Mouse (Mus musculus) heart, postnatal 36 days (tissue): ENCODE data around the gene Ddx31. TPM values are rescaled to one million over a fixed set of nuclear protein-coding genes. Genes with fewer than 3 reads are reported as not detected.

Experiments
- DNase-seq, 2 experiments: peaks; one replicate each; pipeline ENCODE4 v3.0.0; 2021 to 2022
- intact Hi-C: fragments of 180-260 bp; cut with DNase I; formaldehyde crosslinking; loops from one replicate; pipeline ENCODE4 v1.15.1; 2025
- total RNA-seq, 2 experiments: library from RNA; stranded (reverse); gene quantifications; 2 replicates each; pipeline ENCODE4 v1.2.3; 2021

The Ddx31 gene
- total RNA-seq, 2 experiments from 2014 or later = 3.3 to 4.1 TPM

DNA sequence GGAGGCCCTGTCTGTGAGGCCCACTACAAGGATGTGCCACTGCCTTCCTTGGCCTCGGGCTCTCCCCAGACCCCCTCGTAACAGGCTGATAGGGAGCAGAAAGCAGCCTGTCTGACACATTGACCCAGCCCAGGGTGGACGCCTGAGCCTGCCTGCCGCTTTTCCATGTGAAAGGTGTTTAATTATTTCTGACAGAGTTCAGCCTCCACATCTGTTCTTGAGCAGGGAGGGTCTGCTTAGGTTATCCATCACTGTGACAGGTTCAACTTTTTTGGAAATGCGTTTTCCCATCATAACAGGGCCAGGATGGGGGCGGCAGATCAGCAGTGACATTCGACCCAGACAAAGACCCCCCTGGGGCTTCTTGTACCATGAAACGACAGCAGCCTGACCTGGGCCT, 112.8 kb downstream of the Ddx31 start:
- DNase-seq = no peak
- intact Hi-C loops = no loop called here

DNA sequence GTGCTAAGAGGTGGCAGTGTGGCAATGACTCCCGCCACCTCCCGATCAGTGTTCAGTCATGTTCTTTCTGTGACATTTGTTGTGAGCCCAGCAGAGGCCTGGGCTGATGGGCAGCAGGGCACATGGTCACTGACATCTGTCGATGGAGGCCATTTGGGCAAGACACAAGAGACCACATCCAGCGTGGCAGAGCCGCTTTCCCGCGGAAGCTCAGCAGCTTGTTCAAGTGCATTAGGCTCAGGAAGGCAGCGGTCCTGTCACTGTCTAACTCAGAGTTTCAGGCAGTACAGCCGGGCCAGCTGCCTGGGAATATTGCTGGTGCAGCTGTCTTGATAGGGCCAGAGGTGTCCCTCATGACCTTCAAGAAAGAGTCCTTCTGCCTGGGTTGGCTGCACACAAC, 114.4 kb downstream of the Ddx31 start:
- DNase-seq = no peak
- intact Hi-C loops = no loop called here

Other genes starting within 250 kb of the Ddx31 start
- not detected for gene Gfi1b, start 218.4 kb upstream of the Ddx31 start, total RNA-seq
- 10 to 100 TPM; 26.2 to 26.3 TPM for gene Tsc1, start 199.2 kb upstream of the Ddx31 start, total RNA-seq
- gene Spaca9, start 140.7 kb upstream of the Ddx31 start, total RNA-seq = not detected
- not detected for gene Ak8, start 140.2 kb upstream of the Ddx31 start, total RNA-seq
- 10 to 100 TPM; 17.8 to 20.1 TPM for gene Gtf3c4, start within 50 bp of the Ddx31 start, total RNA-seq
- gene Barhl1, start 76.3 kb downstream of the Ddx31 start, total RNA-seq = not detected
- gene Cfap77, start 214.7 kb downstream of the Ddx31 start, total RNA-seq = not detected
- gene Ttf1, start 219.9 kb downstream of the Ddx31 start, total RNA-seq = 1 to 10 TPM; 6.4 to 6.7 TPM